Mouse (Mus musculus) monocyte, adult 2 months (primary cell): ENCODE results near the gene Btg1-ps1.
"Not testable (repeated sequence)": the region's sequence is repeated elsewhere in the genome, so short reads cannot be mapped to it uniquely, and the experiment has no call there.

Experiments used
- DNase-seq, 2 experiments: peaks; one replicate each; pipeline ENCODE4 v3.0.0; 2022; ENCODE audit warnings: low spot score in 2 of 2, low read depth in 1 of 2

The Btg1-ps1 gene

GRCm38 (mm10) chrX:38018597-38018996 is at the start of gene Btg1-ps1:
Gene Btg1-ps1 (minus strand): TSS chrX:38018815.
- DNase-seq: not testable (repeated sequence)

DNA sequence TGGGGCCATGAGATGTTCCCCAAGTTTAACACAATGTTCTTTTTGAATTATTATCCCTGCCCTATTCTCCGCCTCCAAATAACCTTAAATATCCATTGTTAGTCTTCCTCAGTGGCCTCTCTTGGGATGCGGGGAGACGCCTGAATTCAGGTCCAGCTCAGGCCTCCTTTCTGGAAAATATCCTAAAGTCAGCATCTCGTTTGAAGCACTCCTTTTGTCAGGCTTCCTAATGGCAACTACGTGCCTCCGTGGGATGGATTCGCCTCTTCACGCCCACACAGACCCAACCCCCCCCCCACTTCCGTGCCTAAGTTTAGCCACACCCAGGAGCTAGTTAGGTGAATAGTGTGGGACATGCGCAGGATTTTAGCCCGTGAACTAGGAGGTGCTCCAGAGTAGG is 47.6 kb upstream of the Btg1-ps1 start, which contains the start of gene Rhox10:
Gene Rhox10, plus strand, starts transcription at position 301 of the 400 bp plus-strand sequence.
- DNase-seq: no peak

DNA sequence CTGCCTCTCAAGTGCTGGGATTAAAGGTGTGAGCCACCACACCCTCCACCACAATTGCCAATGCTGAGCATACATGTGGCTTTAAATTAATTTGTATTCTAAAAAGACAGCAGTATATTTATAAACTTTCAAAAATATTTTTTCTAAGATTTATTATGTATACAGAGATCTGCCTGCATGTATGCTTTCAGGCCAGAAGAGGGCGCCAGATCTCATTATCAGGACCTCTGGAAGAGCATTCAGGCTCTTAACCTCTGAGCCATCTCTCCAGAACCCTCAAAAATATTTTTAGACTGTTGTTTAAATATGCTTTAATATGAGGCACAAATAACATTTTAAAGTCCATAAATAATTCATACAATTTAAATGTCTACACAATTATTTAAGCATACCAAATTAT is 42.9 kb upstream of the Btg1-ps1 start:
- no peak for DNase-seq

GRCm38 (mm10) chrX:38043014-38043413 is 24.4 kb upstream of the Btg1-ps1 start, which contains the start of gene Btg1-ps2:
Gene Btg1-ps2 (minus strand): TSS chrX:38043114.
- not testable (repeated sequence) for DNase-seq

DNA sequence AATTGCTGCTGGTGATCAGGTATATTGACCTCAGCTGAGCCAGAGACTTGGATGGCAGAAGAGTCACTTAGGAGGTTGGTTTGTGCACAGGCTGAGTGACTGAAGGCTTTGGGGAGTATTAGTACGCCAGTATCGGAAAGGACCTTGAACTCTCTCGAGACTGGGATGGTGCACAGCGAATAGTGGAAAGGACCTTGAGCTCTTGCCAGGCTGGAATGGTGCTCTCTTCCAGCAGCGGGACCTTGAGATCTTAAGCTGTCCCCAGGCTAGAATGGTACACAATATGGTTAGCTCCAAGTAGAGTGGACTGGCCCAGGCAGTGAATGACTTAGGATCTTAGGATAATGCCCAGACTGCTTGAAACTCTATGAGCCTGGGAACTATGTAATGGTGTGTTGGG is 21.1 kb upstream of the Btg1-ps1 start:
- DNase-seq: no peak

DNA sequence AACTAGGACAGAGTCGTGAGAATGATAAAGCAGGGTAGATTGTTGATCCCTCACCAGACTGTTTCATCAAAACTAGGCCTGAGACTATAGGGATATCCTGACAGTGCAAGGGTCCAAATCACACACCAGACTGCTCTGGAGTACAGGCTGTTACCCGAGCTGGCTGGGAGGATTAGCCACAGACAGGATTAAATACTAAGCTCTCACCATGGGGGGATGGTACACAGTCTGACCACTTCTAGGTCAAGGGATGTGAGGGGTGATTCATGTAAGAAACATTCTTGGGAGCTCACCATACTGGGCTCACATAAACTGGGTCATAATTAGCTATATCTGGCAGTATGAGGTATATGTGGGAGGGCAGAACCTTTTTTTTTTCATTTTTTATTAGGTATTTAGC is 15.2 kb upstream of the Btg1-ps1 start:
- DNase-seq: no peak

DNA sequence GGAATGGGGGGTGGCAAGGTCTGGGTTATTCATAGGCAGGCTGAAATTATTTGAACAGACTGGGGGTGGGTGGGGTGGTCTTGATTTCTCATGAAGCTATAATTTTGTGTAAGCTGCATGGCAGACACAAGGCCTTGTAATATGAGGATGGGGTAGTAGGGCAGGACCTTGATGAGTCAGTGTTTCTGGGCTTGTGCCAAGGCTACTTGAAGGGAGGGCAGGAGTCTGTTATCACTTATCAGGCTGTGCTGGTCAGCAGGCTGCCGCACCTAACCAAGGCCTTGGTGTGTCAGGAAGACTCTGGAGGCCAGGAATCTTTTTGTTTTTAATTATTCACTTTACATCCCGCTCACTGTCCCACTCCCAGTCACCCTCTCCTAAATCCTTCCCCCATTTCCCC is 9.9 kb downstream of the Btg1-ps1 start:
- no peak for DNase-seq
